Mouse (Mus musculus): ENCODE measurements around the gene Rd3. TPM values are rescaled to one million over a fixed set of nuclear protein-coding genes. Genes with fewer than 3 reads are reported as not detected.

Gene Rd3
- polyA plus RNA-seq, 1 experiment from 2014 or later, result 0.62 TPM

DNA sequence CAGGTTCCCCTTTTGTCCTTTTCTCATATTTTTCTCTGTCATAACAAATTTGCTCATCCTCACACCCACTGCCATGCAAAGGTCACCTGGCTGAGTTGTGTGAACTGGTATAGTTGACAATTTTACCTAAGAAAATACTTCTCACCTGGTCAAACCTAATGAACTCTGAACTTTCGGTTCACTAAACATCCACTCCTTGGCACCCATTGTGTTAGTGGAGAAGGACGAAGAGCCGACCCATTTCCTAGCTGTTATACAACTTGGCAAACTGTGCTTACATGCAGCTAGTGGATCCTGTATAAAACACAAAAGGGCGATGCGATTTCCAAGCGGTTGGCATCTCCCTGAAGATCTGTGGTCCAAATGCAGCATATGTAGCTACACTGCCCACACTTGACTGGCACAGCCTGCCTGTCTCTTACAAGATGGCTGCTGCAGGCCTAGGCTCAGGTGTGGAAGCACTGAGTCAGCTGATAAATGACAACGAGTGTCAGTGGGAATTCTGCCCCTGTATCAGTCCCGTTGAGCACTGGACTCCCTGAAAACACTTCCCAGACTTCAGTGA lies 19.5 kb downstream of the Rd3 start:
- Histone ChIP-seq H3K27me3 (ENCODE audit: low read depth, poor library complexity, severe bottlenecking) (no peaks in the 10 kb centered on the region), H3K9me3 (replicated peaks) (no peaks in the 10 kb centered on the region), H3K27ac (replicated peaks) (no peak overlapping the region), H3K4me3 (no peak overlapping the region), H3K36me3 (no peaks in the 10 kb centered on the region), H3K4me1 (0 out of 2 replicates have a peak, but pooled peaks cover 3% of the 10 kb centered on the region)
- no peak for DNase-seq (ENCODE audit: low spot score)
- WGBS, result 92% methylated on average over 8 of the region's 8 CpGs

DNA sequence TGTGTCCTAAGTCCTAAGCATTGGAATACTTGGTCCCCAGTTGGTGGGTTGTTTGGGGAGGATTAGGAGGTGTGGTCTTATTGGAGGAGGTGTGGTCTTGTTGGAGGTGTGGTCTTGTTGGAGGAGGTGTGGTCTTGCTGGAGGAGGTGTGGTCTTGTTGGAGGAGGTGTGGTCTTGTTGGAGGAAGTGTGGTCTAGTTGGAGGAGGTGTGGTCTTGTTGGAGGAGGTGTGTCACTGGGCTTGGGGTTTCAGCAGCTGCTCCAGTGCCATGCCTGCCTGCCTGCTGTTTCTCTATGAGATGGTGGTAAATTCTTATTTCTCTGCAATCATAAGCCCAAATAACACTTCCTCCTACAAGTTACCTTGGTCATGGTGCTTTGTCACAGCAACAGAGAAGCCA lies 21.9 kb downstream of the Rd3 start:
- no peaks in the 10 kb centered on the region for H3K9me3 ChIP-seq (replicated peaks)
- H3K36me3 ChIP-seq, result no peaks in the 10 kb centered on the region
- no peaks in the 10 kb centered on the region for H3K27me3 ChIP-seq (ENCODE audit: low read depth, poor library complexity, severe bottlenecking)
- H3K4me1 ChIP-seq, result no peaks in the 10 kb centered on the region
- H3K4me3 ChIP-seq, result no peak overlapping the region
- no peak overlapping the region for H3K27ac ChIP-seq (replicated peaks)
- DNase-seq (ENCODE audit: low spot score), result no peak

Small RNA genes lying within 50 kb of the gene (microRNA-seq; reads per million reads assigned to microRNA genes)
- gene Mir3473c, result not detected

Other genes with a start within 250 kb of the Rd3 start
- gene Nek2, start 155.9 kb upstream of the Rd3 start, polyA plus RNA-seq (2016; fragmentation: Nextera tagmentation; extraction: Ambion mirVana), result 63.3 and 66.6 TPM in 2 replicates
- gene Slc30a1, start 70.6 kb upstream of the Rd3 start, polyA plus RNA-seq (2016; fragmentation: Nextera tagmentation; extraction: Ambion mirVana), result 1.2 and 1.3 TPM in 2 replicates
- gene Traf5, start 115.2 kb downstream of the Rd3 start, polyA plus RNA-seq (2016; fragmentation: Nextera tagmentation; extraction: Ambion mirVana), result 3.3 and 3.6 TPM in 2 replicates
- 16.0 and 19.0 TPM in 2 replicates for gene Rcor3, start 160.7 kb downstream of the Rd3 start, polyA plus RNA-seq (2016; fragmentation: Nextera tagmentation; extraction: Ambion mirVana)
- 0.32 and 0.63 TPM in 2 replicates for gene Kcnh1, start 213.4 kb downstream of the Rd3 start, polyA plus RNA-seq (2016; fragmentation: Nextera tagmentation; extraction: Ambion mirVana)